Mouse (Mus musculus) kidney, embryonic 14.5 days (tissue): ENCODE results near the gene Phc1. TPM values are rescaled to one million over a fixed set of nuclear protein-coding genes. Genes with fewer than 3 reads are reported as not detected.

ENCODE experiments used
- ATAC-seq: fragments of 200-750 bp; cut with Nextera tagmentation; 2 replicates; pipeline ENCODE4 v1.8.0; 2017; ENCODE audit warnings: moderate number of reproducible peaks, mild to moderate bottlenecking, moderate TSS enrichment, moderate library complexity; ENCODE audit not compliant: low FRiP score, low TSS enrichment
- H3K27ac ChIP-seq: fragments of 300-500 bp; sonication (generic); 2 replicates; pipeline ENCODE4 v1.5.1; 2014; ENCODE audit warnings: low read depth, mild to moderate bottlenecking, low read length, moderate library complexity, mixed read lengths
- H3K27me3 ChIP-seq: fragments of 300-500 bp; sonication (generic); 2 replicates; pipeline ENCODE4 v1.6.1; 2014; ENCODE audit warnings: mild to moderate bottlenecking, low read length; ENCODE audit not compliant: control insufficient read depth, insufficient read depth
- H3K36me3 ChIP-seq: fragments of 300-500 bp; sonication (generic); 2 replicates; pipeline ENCODE4 v1.6.1; 2014; ENCODE audit warnings: low read length, mixed read lengths; ENCODE audit not compliant: control insufficient read depth, insufficient read depth
- H3K4me1 ChIP-seq: fragments of 300-500 bp; sonication (generic); 2 replicates; pipeline ENCODE4 v1.6.1; 2014; ENCODE audit warnings: low read length, mixed read lengths; ENCODE audit not compliant: control insufficient read depth, insufficient read depth
- H3K4me2 ChIP-seq: fragments of 300-500 bp; sonication (generic); replicated peaks from 2 replicates; pipeline ENCODE4 v1.6.1; 2014; ENCODE audit warnings: low read depth, mild to moderate bottlenecking, low read length
- H3K4me3 ChIP-seq: fragments of 300-500 bp; sonication (generic); 2 replicates; pipeline ENCODE4 v1.5.1; 2014; ENCODE audit warnings: mild to moderate bottlenecking, low read length
- H3K9ac ChIP-seq: fragments of 300-500 bp; sonication (generic); 2 replicates; pipeline ENCODE4 v1.6.1; 2014; ENCODE audit warnings: low read depth, mild to moderate bottlenecking, low read length, moderate library complexity
- H3K9me3 ChIP-seq: fragments of 300-500 bp; sonication (generic); 2 replicates; pipeline ENCODE4 v1.6.1; 2016; ENCODE audit warnings: low read length; ENCODE audit not compliant: control insufficient read depth
- WGBS: fragments of 180-500 bp; shearing (Covaris S2); extraction: QIAGEN DNeasy Blood & Tissue Kit; methylation state at CpG from one replicate; pipeline ENCODE4 v1.1.7; 2014; 5-methylcytosine and 5-hydroxymethylcytosine counted together
- polyA plus RNA-seq: library from polyadenylated mRNA; unstranded; fragments of >200 nt; fragmentation: Nextera tagmentation; extraction: Ambion mirVana; gene quantifications from 2 replicates; pipeline ENCODE4 v1.2.1, GENCODE M21; 2014

The Phc1 gene
- polyA plus RNA-seq, 1 experiment from 2014 or later, result 29.4 TPM

DNA sequence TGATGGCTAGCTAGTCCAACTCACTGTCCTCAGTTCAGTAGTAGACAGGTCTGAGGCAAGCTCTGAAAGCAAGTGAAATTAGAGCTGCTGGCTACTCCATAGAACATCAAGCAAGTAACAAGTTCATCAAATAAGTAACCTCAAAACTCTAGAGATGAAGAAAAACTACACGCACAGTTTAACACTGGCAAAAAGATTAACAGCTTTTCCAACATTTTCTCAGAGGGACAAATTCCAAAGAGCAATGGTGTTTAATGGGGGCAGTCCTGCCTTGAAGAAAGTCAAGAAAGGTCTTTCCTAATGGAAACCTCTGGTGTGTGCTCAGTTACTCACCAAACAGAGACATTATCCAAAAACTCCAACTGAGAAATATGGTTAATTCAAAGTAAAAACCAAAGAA is 21.6 kb downstream of the Phc1 start:
- WGBS, result 92% methylated on average over 1 of the region's 1 CpGs
- no peaks in the 10 kb centered on the region for H3K27me3 ChIP-seq
- no peak overlapping the region for H3K4me3 ChIP-seq
- H3K9ac ChIP-seq, result no peak overlapping the region
- no peak overlapping the region for H3K27ac ChIP-seq
- H3K36me3 ChIP-seq, result peaks cover 89% of the 10 kb centered on the region
- H3K4me2 ChIP-seq, result no peak overlapping the region
- ATAC-seq, result no peak
- no peaks in the 10 kb centered on the region for H3K9me3 ChIP-seq
- H3K4me1 ChIP-seq, result no peaks in the 10 kb centered on the region

DNA sequence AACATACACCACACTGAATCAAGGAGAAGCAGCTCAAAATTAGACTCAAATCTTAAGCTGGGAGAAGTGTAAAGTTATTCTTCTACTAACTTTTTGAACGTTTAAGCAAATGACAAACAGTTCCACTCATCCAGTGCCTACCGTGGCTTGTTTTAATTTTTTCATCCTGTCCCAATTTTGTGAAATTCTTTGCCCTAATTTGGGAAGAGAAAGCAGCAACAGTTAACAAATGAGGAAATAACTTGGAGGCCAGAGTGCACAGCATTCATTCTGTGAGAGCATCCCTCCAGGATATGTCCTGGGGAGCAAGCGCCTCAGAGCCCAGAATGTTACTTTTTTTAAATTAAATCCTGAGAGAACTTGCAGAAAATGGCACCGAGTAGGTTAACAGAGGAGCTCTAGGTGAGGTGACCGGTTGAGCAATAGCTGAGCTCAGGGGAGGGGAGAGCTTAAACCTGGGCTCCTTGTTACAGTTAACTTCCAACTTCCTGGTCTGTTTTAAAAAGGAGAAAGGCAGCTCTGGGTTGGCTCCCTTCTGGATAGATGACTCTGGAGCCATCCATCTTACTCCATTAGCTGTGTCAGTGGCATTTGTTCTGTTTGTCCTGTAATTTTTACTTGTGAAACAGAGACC is 30.1 kb downstream of the Phc1 start:
- H3K4me3 ChIP-seq, result peak overlapping the region; percentile 71; the same call in 1 of the 2 replicates
- no peak for ATAC-seq
- no peaks in the 10 kb centered on the region for H3K27me3 ChIP-seq
- H3K27ac ChIP-seq, result no peak overlapping the region
- H3K4me2 ChIP-seq, result peak overlapping the region; percentile 87
- H3K9ac ChIP-seq, result 0 out of 2 replicates have a peak overlapping the region, but pooled peaks have one; percentile 81
- peaks cover 15% of the 10 kb centered on the region for H3K4me1 ChIP-seq
- H3K36me3 ChIP-seq, result peaks cover 34% of the 10 kb centered on the region
- H3K9me3 ChIP-seq, result no peaks in the 10 kb centered on the region
- 69% methylated on average over 5 of the region's 5 CpGs for WGBS

DNA sequence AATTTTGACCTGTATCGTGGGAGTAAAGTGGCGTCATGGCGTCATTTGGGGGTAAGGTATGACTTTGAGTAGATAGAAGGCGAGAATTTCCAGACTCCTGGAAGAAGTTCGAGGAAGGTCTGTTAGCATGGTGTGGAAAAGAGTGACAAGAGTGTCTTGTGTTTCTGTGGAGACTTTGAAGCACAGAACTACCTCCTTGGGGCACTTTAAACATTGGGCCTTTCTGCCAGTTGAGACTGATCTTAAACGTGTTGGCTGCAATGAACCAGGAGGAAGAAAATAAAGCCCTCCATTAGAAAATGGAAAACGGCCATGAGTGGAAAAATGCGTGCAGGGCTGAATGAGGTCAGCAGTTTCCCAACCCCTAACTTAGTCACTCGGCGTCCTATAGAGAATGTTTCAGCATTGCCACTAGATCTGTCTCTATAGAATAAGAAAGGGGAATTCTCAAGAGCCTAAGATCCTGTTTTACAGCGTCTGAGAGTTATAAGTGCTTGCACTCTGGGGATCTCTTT is 30.9 kb downstream of the Phc1 start:
- Histone ChIP-seq H3K36me3 (peaks cover 26% of the 10 kb centered on the region), H3K4me1 (peaks cover 15% of the 10 kb centered on the region), H3K27me3 (no peaks in the 10 kb centered on the region), H3K9ac (peak overlapping the region; percentile 81), H3K9me3 (no peaks in the 10 kb centered on the region), H3K4me3 (peak overlapping the region; percentile 71), H3K4me2 (peak overlapping the region; percentile 87), H3K27ac (no peak overlapping the region)
- ATAC-seq, result no peak
- WGBS, result 8% methylated on average over 11 of the region's 11 CpGs

DNA sequence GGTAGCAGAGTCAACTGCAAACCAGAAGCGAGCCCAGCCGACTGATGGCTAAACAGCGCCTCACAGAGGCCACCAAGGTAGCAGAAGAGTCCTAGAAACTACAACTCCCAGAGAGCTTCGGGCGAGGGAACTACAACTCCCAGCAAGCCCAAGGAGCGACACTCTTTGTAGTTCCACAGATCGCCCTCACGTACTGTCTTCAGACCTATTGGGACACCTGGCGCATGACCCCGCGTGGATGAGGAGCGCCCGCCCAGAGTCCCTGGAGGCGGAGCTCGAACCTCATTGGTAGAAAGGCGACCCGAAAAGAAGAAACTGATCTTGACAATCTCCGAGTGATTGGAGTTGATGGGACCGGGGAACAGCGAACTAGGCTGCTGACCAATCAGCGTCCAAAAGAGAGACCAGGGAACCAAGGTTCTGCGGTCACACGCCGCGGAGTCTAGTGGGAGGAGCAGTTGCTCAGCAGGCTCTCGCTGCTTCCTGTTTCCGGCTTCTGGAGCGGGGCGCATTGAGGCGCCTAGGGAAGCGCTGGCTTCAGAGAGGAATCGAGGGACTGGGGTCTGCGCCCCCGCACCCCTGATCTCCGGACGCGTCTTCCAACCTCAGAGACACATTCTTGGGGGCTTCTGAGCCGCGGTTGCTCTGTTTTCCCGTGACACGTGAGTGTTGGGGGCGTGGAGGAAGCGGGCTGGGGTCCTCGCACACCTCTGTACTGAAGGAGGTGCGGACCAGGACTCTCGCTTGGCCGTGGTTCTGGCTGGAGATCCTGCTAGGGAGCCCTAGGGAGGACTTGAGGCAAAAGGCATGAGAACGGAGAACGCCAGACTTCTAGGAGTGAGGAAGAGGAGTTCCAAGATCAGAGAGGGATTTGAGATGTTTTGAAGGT is 31.6 kb downstream of the Phc1 start, which contains the start of gene M6pr:
TSS of gene M6pr (plus strand) at position 216 of the 889 bp plus-strand sequence.
- H3K36me3 ChIP-seq, result peaks cover 19% of the 10 kb centered on the region
- peaks cover 15% of the 10 kb centered on the region for H3K4me1 ChIP-seq
- under 1% methylated on average over 49 of the region's 49 CpGs for WGBS
- no peaks in the 10 kb centered on the region for H3K27me3 ChIP-seq
- H3K27ac ChIP-seq, result no peak within 1 kb of the TSS
- ATAC-seq, result peak; percentile 99
- H3K4me3 ChIP-seq, result peak within 1 kb of the TSS; percentile 71
- H3K9me3 ChIP-seq, result no peaks in the 10 kb centered on the region
- H3K9ac ChIP-seq, result peak within 1 kb of the TSS; percentile 81
- peak within 1 kb of the TSS; percentile 87 for H3K4me2 ChIP-seq

DNA sequence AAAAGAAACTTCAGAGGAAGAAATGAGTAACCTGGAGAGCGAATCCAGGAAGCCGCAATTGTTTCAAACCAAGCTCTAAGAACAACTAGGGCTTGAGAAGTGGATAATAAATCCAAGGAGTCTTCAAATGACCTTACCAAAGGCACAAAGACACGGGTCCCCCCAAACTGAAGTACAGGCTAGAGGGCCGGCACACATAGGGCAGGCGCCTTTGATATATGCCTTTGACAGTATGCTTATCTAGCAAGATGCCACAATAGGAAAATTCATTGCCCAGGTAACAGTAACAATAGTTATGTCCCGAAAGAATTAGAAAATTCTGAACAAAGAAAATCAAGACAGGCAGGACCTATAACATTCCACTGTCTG is 32.2 kb downstream of the Phc1 start:
- peaks cover 15% of the 10 kb centered on the region for H3K4me1 ChIP-seq
- H3K27ac ChIP-seq, result no peak overlapping the region
- H3K4me3 ChIP-seq, result peak overlapping the region; percentile 71; the same call in 1 of the 2 replicates
- no peaks in the 10 kb centered on the region for H3K9me3 ChIP-seq
- peak; percentile 33 for ATAC-seq
- no peaks in the 10 kb centered on the region for H3K27me3 ChIP-seq
- H3K4me2 ChIP-seq, result no peak overlapping the region; the same call in 1 of the 2 replicates
- 64% methylated on average over 6 of the region's 6 CpGs for WGBS
- H3K36me3 ChIP-seq, result peaks cover 13% of the 10 kb centered on the region; the same call in 1 of the 2 replicates
- no peak overlapping the region for H3K9ac ChIP-seq

DNA sequence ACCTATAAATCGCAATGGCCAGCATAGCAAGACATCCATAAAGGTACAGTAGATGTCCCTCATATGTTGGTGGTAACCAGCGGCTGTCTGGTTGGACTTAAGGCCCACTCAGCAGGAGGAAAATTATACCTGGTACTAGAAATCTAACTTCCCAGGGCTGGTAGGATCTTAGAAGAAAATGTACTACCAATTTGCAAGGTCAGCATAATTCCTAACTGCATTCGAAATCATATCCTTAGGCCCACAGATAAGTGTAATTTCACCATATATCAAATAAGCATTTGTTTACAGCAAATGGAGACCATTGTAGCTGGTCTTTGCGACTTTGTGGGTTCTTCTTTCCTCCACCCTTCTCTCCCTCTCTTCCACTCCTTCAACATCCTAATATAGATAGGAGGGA is 33.7 kb downstream of the Phc1 start:
- 88% methylated on average over 4 of the region's 4 CpGs for WGBS

DNA sequence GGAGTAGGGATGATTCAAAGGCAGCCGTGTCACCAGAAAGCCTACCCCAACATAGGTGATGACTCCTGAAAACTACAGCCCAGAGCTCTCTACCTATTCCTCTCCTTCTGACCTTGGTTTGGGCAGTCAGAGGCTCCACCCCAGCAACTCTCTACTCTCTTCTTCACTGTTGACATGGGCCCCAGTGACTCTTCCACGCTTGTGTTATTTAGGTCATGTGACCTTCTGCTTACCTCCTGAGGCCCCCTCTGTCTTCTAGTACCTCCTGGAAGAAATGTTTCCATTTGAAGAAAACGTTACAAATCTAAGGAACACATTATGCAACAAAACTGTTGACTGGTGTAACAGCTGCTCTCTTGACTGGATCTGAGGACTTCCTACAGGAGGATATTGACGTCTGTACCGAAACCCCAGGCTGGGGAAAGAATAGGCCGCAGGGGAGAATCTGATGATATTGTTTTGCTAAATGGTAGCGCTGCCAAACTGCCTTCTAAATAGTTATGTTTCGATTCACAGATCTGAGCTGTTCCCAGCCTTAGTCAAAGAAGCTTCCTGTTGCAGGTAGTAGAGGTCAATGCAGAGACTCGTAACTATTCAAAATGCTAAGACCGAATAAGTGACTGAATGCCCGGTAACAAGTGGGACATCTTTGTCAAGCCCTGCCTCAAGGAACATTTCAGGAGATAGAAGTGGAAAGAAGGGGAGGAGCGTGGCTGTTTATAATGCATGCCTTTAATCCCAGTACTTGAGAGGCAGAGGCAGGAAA is 35.4 kb downstream of the Phc1 start:
- Histone ChIP-seq H3K4me2 (no peak overlapping the region), H3K36me3 (no peaks in the 10 kb centered on the region), H3K9me3 (no peaks in the 10 kb centered on the region), H3K4me1 (peaks cover 7% of the 10 kb centered on the region), H3K27ac (no peak overlapping the region), H3K4me3 (no peak overlapping the region), H3K9ac (no peak overlapping the region), H3K27me3 (no peaks in the 10 kb centered on the region)
- 86% methylated on average over 12 of the region's 12 CpGs for WGBS
- ATAC-seq, result no peak

More for the DNA sequence above, 33.7 kb downstream of the Phc1 start:
- Histone ChIP-seq H3K27ac (no peak overlapping the region), H3K4me1 (peaks cover 15% of the 10 kb centered on the region), H3K4me2 (no peak overlapping the region), H3K9ac (no peak overlapping the region), H3K9me3 (no peaks in the 10 kb centered on the region), H3K27me3 (no peaks in the 10 kb centered on the region), H3K36me3 (0 out of 2 replicates have a peak, but pooled peaks cover 1% of the 10 kb centered on the region), H3K4me3 (no peak overlapping the region)
- no peak for ATAC-seq

DNA sequence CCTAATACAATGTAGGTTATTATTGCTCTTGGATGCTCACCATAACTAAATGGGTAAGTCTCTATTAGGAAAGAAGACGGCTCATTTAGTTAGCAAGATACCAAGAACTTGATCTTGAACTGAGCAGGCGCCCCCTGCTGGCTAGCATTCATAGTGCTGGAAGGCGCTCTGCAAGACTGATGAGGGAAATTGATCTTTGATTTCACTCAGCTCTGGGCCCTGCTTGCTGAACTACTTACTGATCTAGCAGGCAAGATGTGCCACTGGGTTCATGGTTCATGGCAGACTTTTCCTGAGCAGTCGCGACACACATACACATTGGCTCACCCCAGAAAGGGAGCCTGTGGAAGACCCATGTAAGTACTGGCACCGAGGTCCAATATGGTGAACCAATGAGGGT is 36.0 kb downstream of the Phc1 start:
- no peaks in the 10 kb centered on the region for H3K27me3 ChIP-seq
- H3K4me2 ChIP-seq, result no peak overlapping the region
- ATAC-seq, result no peak
- peaks cover under 1% of the 10 kb centered on the region; the same call in 1 of the 2 replicates for H3K4me1 ChIP-seq
- H3K36me3 ChIP-seq, result no peaks in the 10 kb centered on the region
- H3K4me3 ChIP-seq, result no peak overlapping the region
- WGBS, result 33% methylated on average over 6 of the region's 6 CpGs
- no peaks in the 10 kb centered on the region for H3K9me3 ChIP-seq
- no peak overlapping the region for H3K9ac ChIP-seq
- no peak overlapping the region for H3K27ac ChIP-seq
